ENCODE assay signal across 8 mouse cellular contexts in genomic region chr8:84845355-84846093, GRCm38 (mm10). TPM values are rescaled to one million over a fixed set of nuclear protein-coding genes. Genes with fewer than 3 reads are reported as not detected.
DNase-seq lines count a peak whose midpoint lies in the region; ATAC-seq and TF ChIP-seq lines count a peak whose summit lies in the region.

No protein-coding gene starts in this region.

- H3K36me3 ChIP-seq in forebrain, embryonic 10.5 days (replicated peaks): peaks cover 51% of the 10 kb centered on the region
- peaks cover 39% of the 10 kb centered on the region for H3K36me3 ChIP-seq in intestine, postnatal 0 days (ENCODE audit: control insufficient read depth, insufficient read depth)

- DNase-seq in left cerebral cortex, adult 2 months (ENCODE audit: extremely low spot score in 1 of 2, low spot score in 2 of 2): peak in 1 of 2 experiments; percentile 20
- DNase-seq in left cerebral cortex, adult 18-20 months (ENCODE audit: low spot score in 2 of 2): no peak
- peak; percentile 72 for DNase-seq in NIH3T3 (ENCODE audit: low read depth)
- DNase-seq in forebrain, embryonic 10.5 days (ENCODE audit: extremely low spot score, low spot score): peak; percentile 56
- DNase-seq in lung, adult 18-20 months: peak; percentile 32 to 41
- peak; percentile 69 for DNase-seq in retina, embryonic 14.5 days (ENCODE audit: low spot score)
- DNase-seq in urinary bladder, postnatal 4 days (ENCODE audit: low spot score in 2 of 2): no peak

- peak overlapping the region; percentile 99 for H3K27ac ChIP-seq in left cerebral cortex, adult 2 months
- peak overlapping the region; percentile 97 for H3K27ac ChIP-seq in forebrain, embryonic 10.5 days
- H3K27ac ChIP-seq in intestine, postnatal 0 days (ENCODE audit: low read depth, low read length): no peak overlapping the region; the same call in 1 of the 2 replicates

- 25% methylated on average over 12 of the region's 12 CpGs for WGBS in forebrain, embryonic 10.5 days
- WGBS in intestine, postnatal 0 days: 9% methylated on average over 12 of the region's 12 CpGs

- intact Hi-C loops in left cerebral cortex, adult 2 months (cut with DNase I): no loop called here

- H3K4me2 ChIP-seq in intestine, postnatal 0 days (replicated peaks; ENCODE audit: low read depth): peak overlapping the region; percentile 77

- ATAC-seq in intestine, postnatal 0 days: no peak

- peak overlapping the region; percentile 100 for H3K4me3 ChIP-seq in left cerebral cortex, adult 2 months
- H3K4me3 ChIP-seq in forebrain, embryonic 10.5 days: peak overlapping the region; percentile 97
- peak overlapping the region; percentile 94 for H3K4me3 ChIP-seq in intestine, postnatal 0 days (ENCODE audit: low read depth, low read length)

- peak overlapping the region; percentile 63 for H3K9ac ChIP-seq in intestine, postnatal 0 days (ENCODE audit: low read depth, low read length)

- H3K4me1 ChIP-seq in forebrain, embryonic 10.5 days: peaks cover 41% of the 10 kb centered on the region
- peaks cover 7% of the 10 kb centered on the region; the same call in 1 of the 2 replicates for H3K4me1 ChIP-seq in intestine, postnatal 0 days (replicated peaks; ENCODE audit: control insufficient read depth, insufficient read depth, low read length)

- no peaks in the 10 kb centered on the region for H3K27me3 ChIP-seq in forebrain, embryonic 10.5 days (ENCODE audit: poor library complexity, severe bottlenecking)
- no peaks in the 10 kb centered on the region for H3K27me3 ChIP-seq in intestine, postnatal 0 days (replicated peaks; ENCODE audit: control insufficient read depth, insufficient read depth, low read length)

- H3K9me3 ChIP-seq in forebrain, embryonic 10.5 days: no peaks in the 10 kb centered on the region
- no peaks in the 10 kb centered on the region for H3K9me3 ChIP-seq in intestine, postnatal 0 days (ENCODE audit: control insufficient read depth)

- peak; percentile 56 for TF ChIP-seq CTCF in left cerebral cortex, adult 2 months (IDR thresholded peaks at IDR 0.05)
- TF ChIP-seq CTCF in intestine, postnatal 0 days (IDR thresholded peaks at IDR 0.05; ENCODE audit: low read depth): peak; percentile 80

RNA-seq across cellular contexts. Expression of gene Calr, which starts 1.2 kb away (rescaled TPM):
- total RNA-seq in left cerebral cortex, adult 2 months (2021): 100 to 1,000 TPM; 459 to 496 TPM
- total RNA-seq in left cerebral cortex, adult 18-20 months (2021): 100 to 1,000 TPM; 456 to 475 TPM
- 735 and 764 TPM in 2 replicates for polyA plus RNA-seq in forebrain, embryonic 10.5 days (2016; fragmentation: Nextera tagmentation; extraction: Ambion mirVana)
- polyA plus RNA-seq in intestine, postnatal 0 days (2015; fragmentation: Nextera tagmentation; extraction: Ambion mirVana): 474 and 507 TPM in 2 replicates

RNA-seq across cellular contexts. Expression of gene Rad23a, which starts 5.1 kb away (rescaled TPM):
- 10 to 100 TPM; 77.7 to 77.8 TPM for total RNA-seq in left cerebral cortex, adult 2 months (2021)
- 10 to 100 TPM; 78.9 to 79.8 TPM for total RNA-seq in left cerebral cortex, adult 18-20 months (2021)
- 130 and 137 TPM in 2 replicates for polyA plus RNA-seq in forebrain, embryonic 10.5 days (2016; fragmentation: Nextera tagmentation; extraction: Ambion mirVana)
- polyA plus RNA-seq in intestine, postnatal 0 days (2015; fragmentation: Nextera tagmentation; extraction: Ambion mirVana): 67.8 and 74.2 TPM in 2 replicates

RNA-seq across cellular contexts. Expression of gene Farsa, which starts 11.3 kb away (rescaled TPM):
- 10 to 100 TPM; 49.8 to 50.1 TPM for total RNA-seq in left cerebral cortex, adult 2 months (2021)
- total RNA-seq in left cerebral cortex, adult 18-20 months (2021): 10 to 100 TPM; 45.8 to 48.2 TPM
- 143 and 144 TPM in 2 replicates for polyA plus RNA-seq in forebrain, embryonic 10.5 days (2016; fragmentation: Nextera tagmentation; extraction: Ambion mirVana)
- 27.3 and 28.3 TPM in 2 replicates for polyA plus RNA-seq in intestine, postnatal 0 days (2015; fragmentation: Nextera tagmentation; extraction: Ambion mirVana)

RNA-seq across cellular contexts. Expression of gene Gadd45gip1, which starts 14.2 kb away (rescaled TPM):
- 10 to 100 TPM; 23.9 to 25.8 TPM for total RNA-seq in left cerebral cortex, adult 2 months (2021)
- total RNA-seq in left cerebral cortex, adult 18-20 months (2021): 10 to 100 TPM; 26.6 to 28.5 TPM
- 49.1 and 49.6 TPM in 2 replicates for polyA plus RNA-seq in forebrain, embryonic 10.5 days (2016; fragmentation: Nextera tagmentation; extraction: Ambion mirVana)
- polyA plus RNA-seq in intestine, postnatal 0 days (2015; fragmentation: Nextera tagmentation; extraction: Ambion mirVana): 36.3 and 37.6 TPM in 2 replicates

RNA-seq across cellular contexts. Expression of gene Dand5, which starts 22.9 kb away (rescaled TPM):
- 10 to 100 TPM in 1 of 2 experiments, 1 to 10 TPM in 1; 9.7 to 11.1 TPM for total RNA-seq in left cerebral cortex, adult 2 months (2021)
- total RNA-seq in left cerebral cortex, adult 18-20 months (2021): 10 to 100 TPM; 10.2 to 10.8 TPM
- 2.9 and 3.5 TPM in 2 replicates for polyA plus RNA-seq in forebrain, embryonic 10.5 days (2016; fragmentation: Nextera tagmentation; extraction: Ambion mirVana)
- polyA plus RNA-seq in intestine, postnatal 0 days (2015; fragmentation: Nextera tagmentation; extraction: Ambion mirVana): 1.9 and 2.2 TPM in 2 replicates

Comparison
In these comparisons a context has a peak if more than half of its experiments do, and no peak if none do; other contexts are left out.
1. DNase-seq: peak in NIH3T3 (single experiment), forebrain, embryonic 10.5 days (single experiment), lung, adult 18-20 months (2 of 2) and retina, embryonic 14.5 days (single experiment); none in left cerebral cortex, adult 18-20 months (0 of 2) and urinary bladder, postnatal 4 days (0 of 2).
2. Peak in every context shown above with its lines, with median percentiles within 50 percentile points of each other: H3K4me3 ChIP-seq.